Mouse (Mus musculus): ENCODE measurements around the gene Sema4d.
A peak's percentile ranks its signal among the peaks of the same experiment; 100 is the strongest.

Sema4d gene

GRCm38 (mm10) chr13:51732097-51732664, 61.4 kb downstream of the Sema4d start:
- no peak for DNase-seq (ENCODE audit: low read depth in 1 of 2, low spot score in 2 of 2)

DNA sequence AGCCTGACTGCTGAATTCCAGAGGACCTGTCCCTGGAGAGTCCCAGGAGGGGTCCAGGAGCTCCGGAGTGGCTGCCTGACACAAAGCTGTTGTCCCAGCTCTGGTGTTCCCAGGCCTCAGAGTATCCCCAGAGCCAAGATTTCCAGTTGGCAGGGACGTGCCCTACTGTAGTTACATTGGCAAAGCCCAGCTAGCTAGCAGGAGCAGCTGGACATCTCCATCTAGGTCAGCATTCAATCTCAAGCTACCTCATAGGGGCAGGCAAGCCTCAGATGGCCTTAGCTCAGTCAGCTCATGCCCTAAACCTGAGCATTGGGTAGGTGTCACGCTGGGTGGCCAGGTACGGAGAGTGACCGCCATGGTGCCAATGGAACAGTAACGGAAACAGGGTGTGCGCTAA, 62.1 kb downstream of the Sema4d start:
- no peak for DNase-seq (ENCODE audit: low read depth in 1 of 2, low spot score in 2 of 2)

DNA sequence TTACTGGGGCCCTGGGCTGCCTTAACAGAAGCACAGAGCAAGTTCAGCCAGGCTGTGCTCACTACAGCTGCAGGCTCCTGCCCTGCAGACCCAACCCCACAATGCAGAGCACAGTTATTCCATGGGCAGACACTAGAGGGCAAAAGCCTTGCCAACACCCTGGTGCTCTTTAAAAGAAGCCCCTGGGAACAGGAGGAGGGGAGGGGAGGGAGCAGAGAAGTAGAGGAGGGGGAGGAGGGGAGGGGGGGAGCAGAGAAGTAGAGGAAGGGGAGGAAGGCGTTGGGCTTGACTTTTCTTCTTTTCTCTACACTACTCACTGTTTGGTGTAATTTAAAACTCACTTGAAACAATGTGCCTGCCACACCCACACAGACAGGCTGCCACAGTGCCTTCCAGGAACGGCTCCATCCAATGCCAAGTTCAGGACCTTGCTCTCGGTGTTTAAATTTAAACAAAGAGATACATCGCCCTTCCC, 63.6 kb downstream of the Sema4d start:
- DNase-seq (ENCODE audit: low read depth in 1 of 2, low spot score in 2 of 2): no peak

- DNase-seq (ENCODE audit: low read depth in 1 of 2, low spot score in 2 of 2): no peak
Observed at GRCm38 (mm10) chr13:51727364-51727763, 66.2 kb downstream of the Sema4d start.

DNA sequence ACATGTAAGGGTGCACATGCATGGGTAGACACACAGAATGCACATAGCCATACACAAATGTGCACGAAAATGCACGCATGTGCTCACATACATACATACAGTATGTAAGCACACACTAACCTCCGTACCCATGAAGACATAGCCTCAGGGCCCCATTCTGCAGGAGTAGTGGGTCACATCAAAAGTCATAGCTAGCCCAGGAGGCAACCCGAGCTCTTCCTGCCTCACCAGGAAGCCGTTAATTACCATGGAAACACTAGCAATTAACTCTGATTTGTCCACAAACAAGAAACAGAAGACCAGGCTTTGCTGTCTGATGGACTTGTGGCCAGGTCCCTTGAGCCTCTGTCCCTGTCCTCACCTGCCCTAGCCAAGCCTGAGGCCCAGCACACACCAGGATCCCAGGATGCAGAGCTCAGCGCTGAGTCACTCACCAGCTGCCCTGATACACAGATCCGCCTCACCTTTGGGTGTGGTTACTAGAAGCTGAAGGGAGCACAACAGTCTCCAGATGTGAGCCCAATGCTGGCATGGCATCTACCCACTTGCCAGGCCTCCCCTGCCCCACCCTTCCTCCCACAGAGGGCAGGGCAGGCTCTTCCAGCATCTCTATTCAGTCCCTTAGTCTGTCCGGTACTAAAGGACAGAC, 67.5 kb downstream of the Sema4d start:
- DNase-seq (ENCODE audit: low read depth in 1 of 2, low spot score in 2 of 2): no peak

DNA sequence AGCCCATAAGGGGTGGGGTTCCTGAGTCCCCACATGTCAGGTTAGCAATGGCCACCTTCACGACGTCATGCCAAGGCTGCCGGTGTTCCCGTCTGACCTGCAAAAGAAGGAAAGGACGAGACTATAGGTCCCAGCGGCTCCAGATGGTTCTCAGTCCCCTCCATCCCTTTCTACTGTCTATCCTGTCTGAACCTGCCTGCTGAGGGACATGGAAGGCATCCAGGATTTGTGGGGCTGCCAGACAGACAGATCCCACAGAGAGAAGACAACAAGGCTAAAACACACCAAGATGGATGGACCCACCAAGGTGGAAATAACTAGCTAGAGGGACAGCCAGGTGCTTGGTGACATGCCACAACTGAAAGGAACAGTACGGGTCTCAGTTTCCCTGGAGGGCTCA, 68.1 kb downstream of the Sema4d start:
- DNase-seq (ENCODE audit: low read depth in 1 of 2, low spot score in 2 of 2): no peak

DNA sequence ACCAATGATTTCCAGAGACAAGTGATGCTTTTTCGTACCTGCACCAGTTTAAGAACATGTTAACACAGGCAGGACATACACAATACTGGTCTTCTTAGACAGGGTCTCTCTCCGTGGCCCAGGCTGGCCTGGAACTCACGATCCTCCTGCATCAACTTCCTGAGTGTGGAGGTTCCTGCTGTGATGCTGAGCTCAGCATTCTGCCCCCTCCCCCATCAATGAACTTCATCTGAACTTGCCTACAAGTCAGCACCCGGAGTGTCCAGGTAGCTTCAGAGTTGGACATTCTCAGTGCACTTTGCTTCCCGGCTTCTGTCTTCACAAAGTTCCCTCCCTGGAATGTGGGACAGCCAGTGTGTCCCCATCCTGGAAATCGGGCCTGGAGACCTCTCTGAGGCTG, 69.0 kb downstream of the Sema4d start:
- no peak for DNase-seq (ENCODE audit: low read depth in 1 of 2, low spot score in 2 of 2)

GRCm38 (mm10) chr13:51723114-51723513, 70.4 kb downstream of the Sema4d start:
- no peak for DNase-seq (ENCODE audit: low read depth in 1 of 2, low spot score in 2 of 2)

DNA sequence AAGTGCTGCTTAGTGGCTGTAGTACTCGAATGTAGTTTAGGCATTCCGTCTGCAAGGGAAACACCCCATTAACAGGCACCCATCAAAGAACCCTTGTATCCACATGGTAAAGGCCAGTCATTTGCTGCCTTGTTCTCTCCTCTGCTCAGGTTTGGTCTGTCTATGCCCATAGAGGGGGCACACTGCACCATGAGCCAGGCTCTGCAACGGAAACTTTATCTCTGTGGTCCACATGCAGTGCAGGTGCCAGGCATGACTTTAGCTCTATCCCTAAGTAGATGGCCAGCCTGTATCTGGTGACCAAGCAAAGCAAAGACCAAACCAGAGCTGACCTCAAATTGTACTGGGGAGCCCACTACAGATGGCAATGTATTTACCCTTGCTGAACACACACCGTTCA, 73.0 kb downstream of the Sema4d start:
- DNase-seq (ENCODE audit: low read depth in 1 of 2, low spot score in 2 of 2): no peak

GRCm38 (mm10) chr13:51719256-51719655, 74.3 kb downstream of the Sema4d start:
- DNase-seq (ENCODE audit: low read depth in 1 of 2, low spot score in 2 of 2): no peak

- no peak for DNase-seq (ENCODE audit: low read depth in 1 of 2, low spot score in 2 of 2)
Observed at GRCm38 (mm10) chr13:51716350-51717263, 76.9 kb downstream of the Sema4d start.

GRCm38 (mm10) chr13:51712022-51712421, 81.5 kb downstream of the Sema4d start:
- DNase-seq (ENCODE audit: low read depth in 1 of 2, low spot score in 2 of 2): no peak

GRCm38 (mm10) chr13:51710738-51711137, 82.8 kb downstream of the Sema4d start:
- DNase-seq (ENCODE audit: low read depth in 1 of 2, low spot score in 2 of 2): peak; percentile 27 to 57

- no peak for DNase-seq (ENCODE audit: low read depth in 1 of 2, low spot score in 2 of 2)
Observed at GRCm38 (mm10) chr13:51705882-51706854, 87.4 kb downstream of the Sema4d start.

DNA sequence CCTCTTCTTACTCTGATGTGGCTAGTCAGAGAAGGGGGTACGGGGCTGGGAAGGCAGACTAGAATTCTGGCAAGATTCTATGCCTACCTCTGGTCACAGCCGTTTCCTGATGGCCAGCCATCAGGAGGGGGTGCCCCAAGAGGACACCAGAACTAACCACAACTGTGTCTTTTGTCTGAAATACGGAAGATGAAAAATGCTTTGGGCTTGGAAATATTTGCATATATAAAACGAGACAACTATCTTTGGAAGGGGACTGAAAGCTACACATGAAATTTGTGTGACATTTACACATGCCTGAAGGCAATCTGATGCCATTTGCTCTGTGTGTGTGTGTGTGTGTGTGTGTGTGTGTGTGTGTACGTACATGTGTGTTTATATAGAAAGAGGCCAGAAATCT, 89.7 kb downstream of the Sema4d start:
- DNase-seq (ENCODE audit: low read depth in 1 of 2, low spot score in 2 of 2): no peak

DNA sequence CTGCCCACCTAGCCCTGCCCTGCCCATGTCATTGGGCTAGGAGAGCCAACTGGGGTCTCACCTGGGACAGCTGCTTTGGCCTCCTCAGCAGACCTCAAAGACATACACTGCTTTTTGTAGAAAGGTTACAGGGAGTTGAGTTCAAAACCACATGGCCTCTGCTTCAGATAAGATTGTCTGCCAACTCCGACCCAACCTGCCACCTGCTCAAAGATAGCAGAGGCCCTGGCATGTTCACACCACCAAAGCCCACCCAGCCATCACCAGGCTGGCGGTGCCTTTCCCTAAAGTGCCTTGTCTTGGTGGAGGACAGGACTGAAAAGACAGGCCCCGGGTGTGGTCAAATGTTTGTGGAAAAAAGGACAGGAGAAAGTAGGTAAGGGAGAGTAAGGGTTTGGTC, 95.2 kb downstream of the Sema4d start:
- DNase-seq (ENCODE audit: low read depth in 1 of 2, low spot score in 2 of 2): no peak

DNA sequence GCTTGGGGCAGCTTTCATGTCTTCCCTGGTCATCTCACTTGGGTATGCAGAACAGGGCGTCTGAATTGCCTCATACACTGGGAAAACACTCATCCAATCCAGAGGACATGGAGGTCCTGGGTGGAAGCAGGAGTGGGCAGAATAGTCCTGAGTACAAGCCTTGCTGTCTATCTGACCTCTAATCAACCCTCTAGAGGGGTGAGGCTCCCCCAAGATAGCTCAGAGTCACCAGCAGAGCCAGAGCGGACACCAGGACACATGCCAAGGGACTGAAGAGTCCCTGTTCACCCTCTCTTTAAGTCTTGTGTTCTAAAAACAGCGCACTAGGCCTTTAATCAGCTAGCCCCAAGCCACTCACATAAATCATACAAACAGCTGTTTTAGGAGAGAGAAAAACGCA, 95.7 kb downstream of the Sema4d start:
- no peak for DNase-seq (ENCODE audit: low read depth in 1 of 2, low spot score in 2 of 2)

DNA sequence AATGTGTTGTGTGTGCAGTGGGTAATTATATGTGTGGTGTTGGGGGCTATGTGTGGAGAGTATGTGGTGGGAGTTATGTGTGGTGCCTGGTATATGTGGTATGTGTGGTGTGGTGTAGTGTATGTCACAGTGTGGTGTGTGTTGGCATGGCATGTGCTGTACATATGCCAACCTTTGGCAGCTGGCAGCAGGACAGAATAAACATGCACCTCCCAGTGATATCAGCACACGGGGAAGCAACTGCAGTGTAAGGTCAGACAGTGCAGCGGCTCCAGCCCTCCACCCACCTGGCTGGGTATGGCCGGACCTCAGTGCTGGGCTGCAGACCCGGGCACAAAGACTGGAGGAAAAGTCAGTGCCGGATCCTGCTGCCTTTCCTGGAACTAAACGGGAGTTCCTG, 96.1 kb downstream of the Sema4d start:
- DNase-seq (ENCODE audit: low read depth in 1 of 2, low spot score in 2 of 2): no peak

GRCm38 (mm10) chr13:51696481-51696880, 97.1 kb downstream of the Sema4d start:
- no peak for DNase-seq (ENCODE audit: low read depth in 1 of 2, low spot score in 2 of 2)

DNA sequence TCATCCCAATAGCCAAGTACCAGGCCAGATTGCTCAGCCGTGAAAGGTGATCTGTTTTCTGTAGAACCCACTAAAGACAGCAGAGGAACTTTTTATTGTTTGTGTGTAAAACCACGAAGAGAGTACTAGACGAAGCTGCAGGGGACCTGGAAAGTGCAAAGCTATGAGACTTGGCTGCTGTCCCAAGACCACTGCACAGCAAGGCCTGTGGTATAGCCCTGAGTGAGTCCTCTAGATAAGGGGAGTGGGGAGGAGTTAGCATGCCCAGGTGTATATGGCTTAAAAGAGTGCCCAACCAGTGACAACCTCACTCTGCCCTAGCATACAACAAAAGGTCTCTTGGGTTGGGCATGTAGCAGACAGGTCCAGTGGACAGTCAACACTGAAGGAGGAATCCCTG, 104.9 kb downstream of the Sema4d start:
- no peak for DNase-seq (ENCODE audit: low read depth in 1 of 2, low spot score in 2 of 2)

DNA sequence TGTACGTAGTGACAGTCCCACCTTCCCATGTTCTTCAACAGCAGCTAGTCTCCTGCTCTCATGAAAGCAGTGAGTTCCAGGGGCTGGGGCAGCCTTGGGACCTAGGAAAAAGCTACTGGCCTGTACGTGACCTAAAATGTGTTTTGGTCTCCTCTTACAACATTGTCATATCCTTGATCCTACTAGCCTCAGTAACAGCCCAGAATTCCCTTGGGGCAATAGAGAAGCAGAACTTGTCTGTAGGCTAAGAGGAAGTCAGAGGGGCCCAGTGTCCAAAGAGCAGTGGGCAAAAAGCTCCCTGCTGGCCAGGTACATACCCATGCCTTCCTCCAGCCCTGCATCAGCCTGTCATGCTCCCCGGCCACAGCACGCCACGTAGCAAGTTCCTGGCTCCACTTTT, 106.6 kb downstream of the Sema4d start:
- DNase-seq (ENCODE audit: low read depth in 1 of 2, low spot score in 2 of 2): no peak
